Mouse (Mus musculus) testis, adult 2 months (tissue): ENCODE results near the gene Pkd1l2.

Experiments
- CTCF ChIP-seq: fragments of 200-500 bp; IDR thresholded peaks from 2 replicates; pipeline ENCODE4 v1.5.1; 2012; ENCODE audit warnings: low read depth, mild to moderate bottlenecking, inconsistent platforms, low read length, moderate library complexity; ENCODE audit not compliant: control insufficient read depth, insufficient read depth, insufficient replicate concordance
- POLR2A ChIP-seq: fragments of 200-500 bp; IDR thresholded peaks from 2 replicates; pipeline ENCODE4 v1.6.1; 2012; ENCODE audit warnings: low read depth, mild to moderate bottlenecking, inconsistent platforms, low read length, moderate library complexity; ENCODE audit not compliant: control insufficient read depth

DNA sequence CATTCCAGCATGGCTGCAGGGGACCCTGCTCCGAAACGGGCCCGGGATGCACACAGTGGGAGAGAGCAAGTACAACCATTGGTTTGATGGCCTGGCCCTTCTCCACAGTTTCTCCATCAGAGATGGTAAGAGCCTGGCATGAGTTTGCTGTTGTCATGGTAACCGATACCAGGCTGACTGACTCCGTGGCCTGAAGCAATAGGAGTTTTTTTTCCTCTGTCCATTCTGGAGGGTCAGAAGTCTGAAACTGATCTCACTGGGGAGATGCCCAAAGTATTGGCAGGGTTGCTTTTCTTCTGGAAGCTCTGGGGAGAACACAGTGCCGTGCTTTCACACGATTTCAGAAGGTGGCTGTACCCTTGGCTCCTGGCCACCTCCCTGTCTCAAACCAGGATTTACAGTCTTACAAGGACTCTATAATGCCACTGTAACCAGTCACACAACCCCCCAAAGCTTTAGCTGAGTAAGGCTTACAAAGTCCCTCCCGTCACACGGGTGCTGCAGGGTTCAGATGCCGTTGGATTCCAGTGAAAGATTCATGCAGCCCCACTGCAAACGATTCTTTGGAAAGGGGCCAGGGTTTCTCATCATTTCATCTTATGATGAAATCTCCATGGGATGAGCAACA lies 15.4 kb upstream of the Pkd1l2 start:
- no peak for TF ChIP-seq POLR2A
- no peak for TF ChIP-seq CTCF
